Mouse (Mus musculus): ENCODE results near the gene Fut2. TPM values are rescaled to one million over a fixed set of nuclear protein-coding genes. Genes with fewer than 3 reads are reported as not detected.

The Fut2 gene
- polyA plus RNA-seq, 1 experiment from 2014 or later = 0.12 TPM

- no peaks in the 10 kb centered on the region for H3K36me3 ChIP-seq (ENCODE audit: control insufficient read depth, insufficient read depth, low read length)
- 66% methylated on average over 13 of the region's 17 CpGs for WGBS
- H3K27me3 ChIP-seq (ENCODE audit: control insufficient read depth, insufficient read depth, low read length) = no peaks in the 10 kb centered on the region
- H3K4me1 ChIP-seq (ENCODE audit: control insufficient read depth, insufficient read depth, low read length) = peaks cover 17% of the 10 kb centered on the region
- no peak overlapping the region for H3K4me2 ChIP-seq (ENCODE audit: low read depth, severe bottlenecking)
- H3K27ac ChIP-seq (replicated peaks; ENCODE audit: low read depth, low read length) = no peak overlapping the region
- H3K9ac ChIP-seq (ENCODE audit: low read length) = no peak overlapping the region
- ATAC-seq (ENCODE audit: insufficient number of reproducible peaks, low FRiP score, low TSS enrichment, low read depth) (no peak), DNase-seq (ENCODE audit: low spot score) (no peak)
- no peaks in the 10 kb centered on the region for H3K9me3 ChIP-seq (ENCODE audit: control insufficient read depth, low read length)
- H3K4me3 ChIP-seq (ENCODE audit: low read depth, low read length) = no peak overlapping the region
Measured at GRCm38 (mm10) chr7:45641391-45642040, 24.7 kb downstream of the Fut2 start.

GRCm38 (mm10) chr7:45640191-45640957 lies 25.8 kb downstream of the Fut2 start:
- peaks cover 17% of the 10 kb centered on the region for H3K4me1 ChIP-seq (ENCODE audit: control insufficient read depth, insufficient read depth, low read length)
- no peak overlapping the region for H3K9ac ChIP-seq (ENCODE audit: low read length)
- no peaks in the 10 kb centered on the region for H3K27me3 ChIP-seq (ENCODE audit: control insufficient read depth, insufficient read depth, low read length)
- DNase-seq (ENCODE audit: low spot score) = no peak
- no peak overlapping the region for H3K4me3 ChIP-seq (ENCODE audit: low read depth, low read length)
- H3K36me3 ChIP-seq (ENCODE audit: control insufficient read depth, insufficient read depth, low read length) = 0 out of 2 replicates have a peak, but pooled peaks cover 2% of the 10 kb centered on the region
- H3K4me2 ChIP-seq (ENCODE audit: low read depth, severe bottlenecking) = no peak overlapping the region
- 75% methylated on average over 19 of the region's 19 CpGs for WGBS
- no peak for ATAC-seq (ENCODE audit: insufficient number of reproducible peaks, low FRiP score, low TSS enrichment, low read depth)
- H3K27ac ChIP-seq (replicated peaks; ENCODE audit: low read depth, low read length) = no peak overlapping the region
- H3K9me3 ChIP-seq (ENCODE audit: control insufficient read depth, low read length) = no peaks in the 10 kb centered on the region

GRCm38 (mm10) chr7:45639561-45640027 lies 26.6 kb downstream of the Fut2 start, which contains the start of gene Mamstr:
Gene Mamstr, plus strand, starts transcription at chr7:45639977.
- Histone ChIP-seq H3K9me3 (ENCODE audit: control insufficient read depth, low read length) (no peaks in the 10 kb centered on the region), H3K27ac (replicated peaks; ENCODE audit: low read depth, low read length) (no peak within 1 kb of the TSS), H3K4me3 (ENCODE audit: low read depth, low read length) (no peak within 1 kb of the TSS), H3K9ac (ENCODE audit: low read length) (no peak within 1 kb of the TSS), H3K27me3 (ENCODE audit: control insufficient read depth, insufficient read depth, low read length) (no peaks in the 10 kb centered on the region), H3K4me2 (ENCODE audit: low read depth, severe bottlenecking) (no peak within 1 kb of the TSS), H3K36me3 (ENCODE audit: control insufficient read depth, insufficient read depth, low read length) (0 out of 2 replicates have a peak, but pooled peaks cover 2% of the 10 kb centered on the region), H3K4me1 (ENCODE audit: control insufficient read depth, insufficient read depth, low read length) (peaks cover 15% of the 10 kb centered on the region)
- ATAC-seq (ENCODE audit: insufficient number of reproducible peaks, low FRiP score, low TSS enrichment, low read depth) (no peak), DNase-seq (ENCODE audit: low spot score) (no peak)
- WGBS = 22% methylated on average over 19 of the region's 19 CpGs

- Histone ChIP-seq H3K27ac (replicated peaks; ENCODE audit: low read depth, low read length) (no peak overlapping the region), H3K4me2 (ENCODE audit: low read depth, severe bottlenecking) (peak overlapping the region; percentile 45), H3K4me1 (ENCODE audit: control insufficient read depth, insufficient read depth, low read length) (peaks cover 13% of the 10 kb centered on the region), H3K36me3 (ENCODE audit: control insufficient read depth, insufficient read depth, low read length) (0 out of 2 replicates have a peak, but pooled peaks cover 2% of the 10 kb centered on the region), H3K4me3 (ENCODE audit: low read depth, low read length) (peak overlapping the region; percentile 19), H3K9ac (ENCODE audit: low read length) (no peak overlapping the region), H3K9me3 (ENCODE audit: control insufficient read depth, low read length) (no peaks in the 10 kb centered on the region), H3K27me3 (ENCODE audit: control insufficient read depth, insufficient read depth, low read length) (no peaks in the 10 kb centered on the region)
- DNase-seq (ENCODE audit: low spot score) (peak; percentile 96), ATAC-seq (ENCODE audit: insufficient number of reproducible peaks, low FRiP score, low TSS enrichment, low read depth) (peak; percentile 71)
- 15% methylated on average over 29 of the region's 29 CpGs for WGBS
Measured at GRCm38 (mm10) chr7:45638623-45639401, 27.4 kb downstream of the Fut2 start.

- H3K4me3 ChIP-seq (ENCODE audit: low read depth, low read length) = no peak overlapping the region
Measured at GRCm38 (mm10) chr7:45637710-45638109, 28.5 kb downstream of the Fut2 start.

GRCm38 (mm10) chr7:45635711-45636688 lies 30.2 kb downstream of the Fut2 start:
- DNase-seq (ENCODE audit: low spot score) (no peak), ATAC-seq (ENCODE audit: insufficient number of reproducible peaks, low FRiP score, low TSS enrichment, low read depth) (no peak)
- H3K27ac ChIP-seq (replicated peaks; ENCODE audit: low read depth, low read length) = no peak overlapping the region
- 0 out of 2 replicates have a peak, but pooled peaks cover 4% of the 10 kb centered on the region for H3K27me3 ChIP-seq (ENCODE audit: control insufficient read depth, insufficient read depth, low read length)
- H3K4me1 ChIP-seq (ENCODE audit: control insufficient read depth, insufficient read depth, low read length) = peaks cover 12% of the 10 kb centered on the region; the same call in 1 of the 2 replicates
- 0 out of 2 replicates have a peak, but pooled peaks cover 2% of the 10 kb centered on the region for H3K36me3 ChIP-seq (ENCODE audit: control insufficient read depth, insufficient read depth, low read length)
- H3K4me3 ChIP-seq (ENCODE audit: low read depth, low read length) = no peak overlapping the region
- 89% methylated on average over 15 of the region's 15 CpGs for WGBS
- no peak overlapping the region for H3K4me2 ChIP-seq (ENCODE audit: low read depth, severe bottlenecking)
- no peaks in the 10 kb centered on the region for H3K9me3 ChIP-seq (ENCODE audit: control insufficient read depth, low read length)
- H3K9ac ChIP-seq (ENCODE audit: low read length) = no peak overlapping the region

More at GRCm38 (mm10) chr7:45637710-45638109, 28.5 kb downstream of the Fut2 start:
- H3K9me3 ChIP-seq (ENCODE audit: control insufficient read depth, low read length) = no peaks in the 10 kb centered on the region
- no peak overlapping the region for H3K27ac ChIP-seq (replicated peaks; ENCODE audit: low read depth, low read length)
- 0 out of 2 replicates have a peak overlapping the region, but pooled peaks have one; percentile 5 for H3K4me2 ChIP-seq (ENCODE audit: low read depth, severe bottlenecking)
- no peak overlapping the region for H3K9ac ChIP-seq (ENCODE audit: low read length)
- 0 out of 2 replicates have a peak, but pooled peaks cover 4% of the 10 kb centered on the region for H3K27me3 ChIP-seq (ENCODE audit: control insufficient read depth, insufficient read depth, low read length)
- 93% methylated on average over 6 of the region's 6 CpGs for whole genome bisulfite sequencing
- DNase-seq (ENCODE audit: low spot score) (no peak), ATAC-seq (ENCODE audit: insufficient number of reproducible peaks, low FRiP score, low TSS enrichment, low read depth) (no peak)
- 0 out of 2 replicates have a peak, but pooled peaks cover 2% of the 10 kb centered on the region for H3K36me3 ChIP-seq (ENCODE audit: control insufficient read depth, insufficient read depth, low read length)
- peaks cover 12% of the 10 kb centered on the region for H3K4me1 ChIP-seq (ENCODE audit: control insufficient read depth, insufficient read depth, low read length)

GRCm38 (mm10) chr7:45634946-45635681 lies 31.1 kb downstream of the Fut2 start:
- Histone ChIP-seq H3K27ac (replicated peaks; ENCODE audit: low read depth, low read length) (no peak overlapping the region), H3K9ac (ENCODE audit: low read length) (no peak overlapping the region), H3K9me3 (ENCODE audit: control insufficient read depth, low read length) (no peaks in the 10 kb centered on the region), H3K4me3 (ENCODE audit: low read depth, low read length) (no peak overlapping the region), H3K36me3 (ENCODE audit: control insufficient read depth, insufficient read depth, low read length) (0 out of 2 replicates have a peak, but pooled peaks cover 2% of the 10 kb centered on the region), H3K4me2 (ENCODE audit: low read depth, severe bottlenecking) (no peak overlapping the region), H3K4me1 (ENCODE audit: control insufficient read depth, insufficient read depth, low read length) (peaks cover 12% of the 10 kb centered on the region; the same call in 1 of the 2 replicates), H3K27me3 (ENCODE audit: control insufficient read depth, insufficient read depth, low read length) (0 out of 2 replicates have a peak, but pooled peaks cover 4% of the 10 kb centered on the region)
- ATAC-seq (ENCODE audit: insufficient number of reproducible peaks, low FRiP score, low TSS enrichment, low read depth) = no peak
- no peak for DNase-seq (ENCODE audit: low spot score)
- WGBS = 86% methylated on average over 11 of the region's 11 CpGs
